Mouse (Mus musculus) limb, embryonic 15.5 days (tissue): ENCODE results near the gene Capns1. TPM values are rescaled to one million over a fixed set of nuclear protein-coding genes. Genes with fewer than 3 reads are reported as not detected.
"Not testable (repeated sequence)": the region's sequence is repeated elsewhere in the genome, so short reads cannot be mapped to it uniquely, and the experiment has no call there.

Experiments
- ATAC-seq: fragments of 200-750 bp; cut with Nextera tagmentation; 2 replicates; pipeline ENCODE4 v1.8.0; 2017; ENCODE audit warnings: low read depth, moderate TSS enrichment; ENCODE audit not compliant: insufficient number of reproducible peaks, low FRiP score, low TSS enrichment
- H3K27ac ChIP-seq: fragments of 300-500 bp; sonication (generic); 2 replicates; pipeline ENCODE4 v1.5.1; 2015; ENCODE audit warnings: moderate library complexity, mild to moderate bottlenecking, inconsistent platforms
- H3K27me3 ChIP-seq: fragments of 300-500 bp; sonication (generic); 2 replicates; pipeline ENCODE4 v1.6.1; 2015; ENCODE audit warnings: inconsistent platforms
- H3K36me3 ChIP-seq: fragments of 300-500 bp; sonication (generic); 2 replicates; pipeline ENCODE4 v1.6.1; 2015; ENCODE audit warnings: inconsistent platforms
- H3K4me1 ChIP-seq: fragments of 300-500 bp; sonication (generic); 2 replicates; pipeline ENCODE4 v1.6.1; 2015; ENCODE audit warnings: inconsistent platforms
- H3K4me2 ChIP-seq: fragments of 300-500 bp; sonication (generic); 2 replicates; pipeline ENCODE4 v1.6.1; 2015; ENCODE audit warnings: mild to moderate bottlenecking, inconsistent platforms
- H3K4me3 ChIP-seq: fragments of 300-500 bp; sonication (generic); 2 replicates; pipeline ENCODE4 v1.5.1; 2015; ENCODE audit warnings: mild to moderate bottlenecking, inconsistent platforms
- H3K9ac ChIP-seq: fragments of 300-500 bp; sonication (generic); 2 replicates; pipeline ENCODE4 v1.6.1; 2015; ENCODE audit warnings: inconsistent platforms
- H3K9me3 ChIP-seq: fragments of 300-500 bp; sonication (generic); 2 replicates; pipeline ENCODE4 v1.6.1; 2016; ENCODE audit warnings: inconsistent platforms
- WGBS: fragments of 180-500 bp; shearing (Covaris S2); methylation state at CpG from one replicate; pipeline ENCODE4 v1.1.7; 2015; 5-methylcytosine and 5-hydroxymethylcytosine counted together
- polyA plus RNA-seq: library from polyadenylated mRNA; unstranded; fragments of >200 nt; fragmentation: Nextera tagmentation; extraction: Ambion mirVana; gene quantifications from 2 replicates; pipeline ENCODE4 v1.2.1, GENCODE M21; 2015

Gene Capns1
- polyA plus RNA-seq, result 102 and 117 TPM in 2 replicates

DNA sequence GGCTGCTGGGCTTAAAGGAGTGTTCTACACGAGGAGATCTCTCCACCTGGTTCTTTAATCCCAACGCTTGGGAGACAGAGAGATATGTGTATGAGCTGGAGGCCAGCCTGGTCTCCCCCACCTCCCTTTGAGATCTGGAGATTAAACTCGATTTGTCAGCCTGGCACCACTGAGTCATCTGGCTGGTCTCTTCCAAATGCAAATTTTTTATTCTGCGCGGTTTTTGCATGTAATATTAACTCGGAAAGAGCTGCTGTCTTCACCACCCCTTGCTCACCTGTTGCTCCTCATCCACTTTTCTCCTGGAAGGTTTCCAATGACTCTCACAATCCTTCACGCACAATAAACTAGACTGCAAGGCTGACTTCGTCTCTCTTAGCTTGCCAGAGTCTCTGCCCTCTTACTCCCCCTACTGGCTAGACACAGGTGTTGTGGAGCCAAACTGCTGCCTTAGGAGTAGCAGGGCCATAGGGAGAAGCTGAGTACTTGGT is at the start of gene Capns1:
Gene Capns1 (minus strand): TSS at position 331 of the 491 bp plus-strand sequence.
- peaks cover 18% of the 10 kb centered on the region for H3K4me1 ChIP-seq
- no peaks in the 10 kb centered on the region for H3K9me3 ChIP-seq
- H3K27ac ChIP-seq, result peak within 1 kb of the TSS; percentile 27; the same call in 1 of the 2 replicates
- H3K9ac ChIP-seq, result no peak within 1 kb of the TSS
- peak; percentile 41; the same call in 1 of the 2 replicates for ATAC-seq
- peak within 1 kb of the TSS; percentile 8; the same call in 1 of the 2 replicates for H3K4me2 ChIP-seq
- H3K27me3 ChIP-seq, result no peaks in the 10 kb centered on the region
- H3K36me3 ChIP-seq, result no peaks in the 10 kb centered on the region
- WGBS, result 8% methylated on average over 8 of the region's 8 CpGs
- H3K4me3 ChIP-seq, result peak within 1 kb of the TSS; percentile 7; the same call in 1 of the 2 replicates

DNA sequence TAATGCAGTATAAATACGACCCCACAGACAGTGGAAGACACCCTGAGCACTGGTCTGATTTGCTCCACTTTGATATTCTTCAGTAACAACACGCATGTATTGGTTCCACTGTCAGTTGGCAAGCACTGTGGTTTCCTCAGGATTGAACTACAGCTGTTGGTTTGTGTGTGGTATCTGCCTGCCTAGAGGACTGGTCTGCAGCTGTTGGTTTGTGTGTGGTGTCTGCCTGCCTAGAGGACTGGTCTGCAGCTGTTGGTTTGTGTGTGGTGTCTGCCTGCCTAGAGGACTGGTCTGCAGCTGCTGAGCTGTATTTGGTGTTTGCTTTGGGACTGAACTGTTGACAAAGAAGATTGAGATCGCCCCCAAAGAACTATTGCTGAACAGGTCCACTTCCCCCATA is 38.8 kb upstream of the Capns1 start:
- H3K27ac ChIP-seq, H3K4me3 ChIP-seq, H3K9ac ChIP-seq, H3K27me3 ChIP-seq, ATAC-seq, H3K9me3 ChIP-seq, H3K4me2 ChIP-seq: not testable (repeated sequence)
- Histone ChIP-seq H3K4me1 (peaks cover 12% of the 10 kb centered on the region), H3K36me3 (peaks cover 25% of the 10 kb centered on the region)
- 77% methylated on average over 3 of the region's 3 CpGs for WGBS

- ATAC-seq, result no peak
- Histone ChIP-seq H3K27me3 (no peaks in the 10 kb centered on the region), H3K4me2 (no peak within 1 kb of the TSS), H3K9me3 (no peaks in the 10 kb centered on the region), H3K4me3 (no peak within 1 kb of the TSS), H3K27ac (no peak within 1 kb of the TSS), H3K36me3 (peaks cover 25% of the 10 kb centered on the region), H3K4me1 (peaks cover 20% of the 10 kb centered on the region), H3K9ac (no peak within 1 kb of the TSS)
- WGBS, result 75% methylated on average over 4 of the region's 4 CpGs
Measured at GRCm38 (mm10) chr7:30235625-30236024, 37.0 kb upstream of the Capns1 start, which contains the start of gene Ovol3. TSS of gene Ovol3 (minus strand) at chr7:30235725.

GRCm38 (mm10) chr7:30235091-30235490 is 36.5 kb upstream of the Capns1 start:
- Histone ChIP-seq H3K27ac (no peak overlapping the region), H3K4me2 (no peak overlapping the region), H3K27me3 (no peaks in the 10 kb centered on the region), H3K9me3 (no peaks in the 10 kb centered on the region), H3K9ac (no peak overlapping the region), H3K4me1 (peaks cover 20% of the 10 kb centered on the region), H3K36me3 (peaks cover 25% of the 10 kb centered on the region), H3K4me3 (no peak overlapping the region)
- 91% methylated on average over 8 of the region's 8 CpGs for WGBS
- ATAC-seq, result no peak

DNA sequence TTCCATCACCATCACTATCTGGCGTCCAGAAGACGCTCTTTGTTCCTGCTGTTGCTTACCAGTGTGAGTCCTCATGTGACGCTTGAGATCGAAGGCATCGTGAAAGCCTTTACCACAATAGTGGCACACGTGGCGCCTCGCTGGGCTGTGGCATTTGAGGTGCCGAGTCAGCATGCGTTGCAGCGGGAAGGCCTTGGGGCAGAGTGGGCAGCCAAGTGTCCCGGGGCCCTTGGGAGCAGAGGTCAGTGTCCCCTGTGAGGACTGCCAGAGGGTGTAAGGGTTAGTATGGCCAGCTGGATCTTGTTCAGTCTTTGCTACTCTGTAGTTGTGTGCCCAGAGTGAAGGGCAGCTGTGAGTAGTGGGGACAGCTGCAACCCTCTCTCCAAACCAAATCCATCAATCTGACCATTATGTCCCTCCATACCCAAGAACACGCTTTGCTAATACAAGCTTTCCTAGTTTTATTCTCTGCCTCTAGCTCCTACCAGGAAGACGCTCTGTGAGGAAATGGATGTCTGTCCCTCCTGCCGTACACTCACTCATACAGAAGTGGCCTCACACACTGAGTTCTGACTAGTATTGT is 35.8 kb upstream of the Capns1 start:
- no peaks in the 10 kb centered on the region for H3K27me3 ChIP-seq
- no peak overlapping the region for H3K27ac ChIP-seq
- ATAC-seq, result no peak
- no peak overlapping the region for H3K4me3 ChIP-seq
- no peak overlapping the region for H3K4me2 ChIP-seq
- no peak overlapping the region for H3K9ac ChIP-seq
- peaks cover 20% of the 10 kb centered on the region for H3K4me1 ChIP-seq
- H3K9me3 ChIP-seq, result no peaks in the 10 kb centered on the region
- H3K36me3 ChIP-seq, result peaks cover 25% of the 10 kb centered on the region
- 94% methylated on average over 15 of the region's 15 CpGs for WGBS

DNA sequence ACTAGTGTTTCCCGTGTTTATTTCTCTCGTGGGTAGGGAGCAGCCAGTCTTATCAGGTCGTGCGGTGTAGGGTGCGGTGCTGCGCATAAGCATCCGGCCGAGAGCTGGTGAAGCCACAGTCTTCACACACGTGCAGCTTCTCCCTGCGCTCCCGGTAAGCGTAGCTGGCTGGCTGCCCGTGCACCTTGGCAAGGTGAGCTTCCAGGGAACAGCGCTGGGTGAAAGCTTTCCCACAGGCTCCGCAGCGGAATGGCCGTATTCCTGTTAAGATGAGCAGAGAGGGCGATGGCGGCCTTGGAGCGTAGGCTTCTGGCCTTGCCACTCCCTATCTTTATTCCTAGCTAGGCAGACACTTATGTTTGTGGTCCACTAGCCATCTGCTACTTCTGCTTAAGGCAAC is 34.8 kb upstream of the Capns1 start:
- Histone ChIP-seq H3K9ac (no peak overlapping the region), H3K4me2 (no peak overlapping the region), H3K36me3 (peaks cover 30% of the 10 kb centered on the region), H3K4me1 (peaks cover 20% of the 10 kb centered on the region), H3K27ac (no peak overlapping the region), H3K27me3 (no peaks in the 10 kb centered on the region), H3K4me3 (peak overlapping the region; percentile 74; the same call in 1 of the 2 replicates), H3K9me3 (no peaks in the 10 kb centered on the region)
- no peak for ATAC-seq
- 88% methylated on average over 20 of the region's 20 CpGs for WGBS

- H3K4me2 ChIP-seq, result peak overlapping the region; percentile 76
- H3K9me3 ChIP-seq, result no peaks in the 10 kb centered on the region
- WGBS, result 2% methylated on average over 24 of the region's 24 CpGs
- H3K4me1 ChIP-seq, result peaks cover 20% of the 10 kb centered on the region
- H3K36me3 ChIP-seq, result peaks cover 35% of the 10 kb centered on the region
- H3K9ac ChIP-seq, result peak overlapping the region; percentile 69
- ATAC-seq, result no peak
- peak overlapping the region; percentile 96 for H3K27ac ChIP-seq
- no peaks in the 10 kb centered on the region for H3K27me3 ChIP-seq
- peak overlapping the region; percentile 74 for H3K4me3 ChIP-seq
Measured at GRCm38 (mm10) chr7:30232631-30233148, 34.1 kb upstream of the Capns1 start.

- H3K4me3 ChIP-seq, result peak within 1 kb of the TSS; percentile 74
- H3K9ac ChIP-seq, result peak within 1 kb of the TSS; percentile 69
- peak within 1 kb of the TSS; percentile 96 for H3K27ac ChIP-seq
- H3K27me3 ChIP-seq, result no peaks in the 10 kb centered on the region
- ATAC-seq, result peak; percentile 96
- peaks cover 20% of the 10 kb centered on the region for H3K4me1 ChIP-seq
- peak within 1 kb of the TSS; percentile 76 for H3K4me2 ChIP-seq
- peaks cover 42% of the 10 kb centered on the region for H3K36me3 ChIP-seq
- no peaks in the 10 kb centered on the region for H3K9me3 ChIP-seq
- under 1% methylated on average over 67 of the region's 67 CpGs for WGBS
Measured at GRCm38 (mm10) chr7:30231669-30232454, 33.3 kb upstream of the Capns1 start, which contains the start of the genes Polr2i and Tbcb. TSS of gene Polr2i (plus strand) at chr7:30231948. TSS of gene Tbcb (minus strand) at chr7:30232272.

DNA sequence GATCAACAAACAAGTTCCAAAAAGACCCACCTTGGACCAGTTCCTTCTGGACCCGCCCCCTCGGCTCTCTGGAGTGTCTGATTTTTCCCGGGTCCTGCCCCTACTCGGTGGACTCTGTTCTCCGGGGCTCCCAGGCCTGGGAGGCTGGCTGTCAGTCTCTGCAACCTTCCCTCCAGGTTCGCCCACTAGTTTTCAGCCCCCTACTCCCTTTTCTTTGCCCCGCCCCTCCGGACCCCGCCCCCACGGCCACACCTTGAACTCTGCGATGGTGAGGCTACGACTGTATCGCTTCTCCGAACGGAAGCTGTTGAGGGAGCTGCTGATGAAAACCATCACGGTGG is 32.7 kb upstream of the Capns1 start:
- Histone ChIP-seq H3K4me2 (peak overlapping the region; percentile 76), H3K9me3 (no peaks in the 10 kb centered on the region), H3K36me3 (peaks cover 47% of the 10 kb centered on the region), H3K9ac (peak overlapping the region; percentile 35; the same call in 1 of the 2 replicates), H3K4me1 (peaks cover 20% of the 10 kb centered on the region), H3K4me3 (peak overlapping the region; percentile 74), H3K27me3 (no peaks in the 10 kb centered on the region), H3K27ac (peak overlapping the region; percentile 75)
- ATAC-seq, result no peak
- WGBS, result 0% methylated on average over 16 of the region's 16 CpGs

GRCm38 (mm10) chr7:30224206-30224605 is 25.6 kb upstream of the Capns1 start:
- Histone ChIP-seq H3K9ac (no peak overlapping the region), H3K4me3 (no peak overlapping the region), H3K4me2 (no peak overlapping the region), H3K36me3 (peaks cover 48% of the 10 kb centered on the region), H3K9me3 (no peaks in the 10 kb centered on the region), H3K4me1 (peaks cover 8% of the 10 kb centered on the region), H3K27me3 (no peaks in the 10 kb centered on the region), H3K27ac (no peak overlapping the region)
- ATAC-seq, result no peak
- WGBS, result 93% methylated on average over 12 of the region's 12 CpGs

GRCm38 (mm10) chr7:30222205-30222604 is 23.6 kb upstream of the Capns1 start:
- H3K4me3 ChIP-seq, result no peak overlapping the region
- no peaks in the 10 kb centered on the region for H3K27me3 ChIP-seq
- H3K9me3 ChIP-seq, result no peaks in the 10 kb centered on the region
- no peak for ATAC-seq
- no peak overlapping the region for H3K9ac ChIP-seq
- H3K27ac ChIP-seq, result no peak overlapping the region
- peaks cover 35% of the 10 kb centered on the region for H3K36me3 ChIP-seq
- peaks cover 12% of the 10 kb centered on the region for H3K4me1 ChIP-seq
- WGBS, result 85% methylated on average over 5 of the region's 5 CpGs
- no peak overlapping the region for H3K4me2 ChIP-seq

DNA sequence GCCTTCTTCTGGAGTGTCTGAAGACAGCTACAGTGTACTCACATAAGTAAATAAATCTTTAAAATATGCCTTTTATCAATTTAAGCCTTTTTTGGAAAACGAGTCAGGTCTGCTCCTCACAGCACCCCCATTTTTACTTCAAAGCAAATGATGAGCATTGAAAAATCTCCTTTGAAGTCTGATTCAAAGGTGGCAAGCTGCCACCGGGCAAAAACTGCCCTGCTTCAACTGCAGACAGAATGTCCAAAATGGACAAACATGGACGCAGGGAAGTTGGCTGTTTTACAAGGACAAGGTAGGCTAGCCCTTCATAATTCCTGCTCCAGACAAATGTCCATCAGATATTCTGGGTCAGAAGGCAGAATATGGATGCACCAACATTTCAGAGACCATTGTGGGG is 22.8 kb upstream of the Capns1 start:
- WGBS, result 80% methylated on average over 3 of the region's 3 CpGs
- no peak overlapping the region for H3K9ac ChIP-seq
- ATAC-seq, result no peak

More for the DNA sequence above, 22.8 kb upstream of the Capns1 start:
- Histone ChIP-seq H3K27me3 (no peaks in the 10 kb centered on the region), H3K9me3 (no peaks in the 10 kb centered on the region), H3K27ac (no peak overlapping the region), H3K4me2 (no peak overlapping the region), H3K4me1 (peaks cover 14% of the 10 kb centered on the region), H3K36me3 (peaks cover 27% of the 10 kb centered on the region), H3K4me3 (no peak overlapping the region)
